Mouse (Mus musculus) layer of hippocampus, adult 8-10 months (tissue): ENCODE results near the gene Foxp4. TPM values are rescaled to one million over a fixed set of nuclear protein-coding genes. Genes with fewer than 3 reads are reported as not detected.

Experiments used
- total RNA-seq, 4 experiments: library from RNA; stranded (reverse); gene quantifications; 2 replicates each; pipeline ENCODE4 v1.2.4; 2022

Gene Foxp4
- total RNA-seq, 4 experiments from 2014 or later, result 44.5 to 52.4 (median 49.1) TPM

Other genes starting within 250 kb of the Foxp4 start
- gene Tomm6, start 236.3 kb downstream of the Foxp4 start, total RNA-seq, result 100 to 1,000 TPM; 170 to 219 (median 199) TPM
- gene Frs3, start 235.6 kb downstream of the Foxp4 start, total RNA-seq, result 10 to 100 TPM; 28.6 to 36.7 (median 31.2) TPM
- gene Gm21981, start 230.2 kb downstream of the Foxp4 start, total RNA-seq, result 1 to 10 TPM; 3.3 to 4.3 (median 3.6) TPM
- 1 to 10 TPM; 2.9 to 3.7 (median 3.2) TPM for gene Prickle4, start 229.9 kb downstream of the Foxp4 start, total RNA-seq
- not detected for gene Pgc, start 197.8 kb downstream of the Foxp4 start, total RNA-seq
- 10 to 100 TPM; 13.4 to 18.5 (median 17.6) TPM for gene Tfeb, start 187.6 kb downstream of the Foxp4 start, total RNA-seq
- 1 to 10 TPM in 2 of 4 experiments, under 1 TPM in 2; 0.37 to 2.1 (median 0.91) TPM for gene Mdfi, start 90.0 kb downstream of the Foxp4 start, total RNA-seq
- gene 1700122O11Rik, start 113.6 kb upstream of the Foxp4 start, total RNA-seq, result not detected
- not detected for gene 1700067P10Rik, start 164.7 kb upstream of the Foxp4 start, total RNA-seq
- gene 9830107B12Rik, start 221.6 kb upstream of the Foxp4 start, total RNA-seq, result not detected
- gene A530064D06Rik, start 242.6 kb upstream of the Foxp4 start, total RNA-seq, result under 1 TPM in 1 of 4 experiments, not detected in 3; 0.58 TPM